Mouse (Mus musculus): ENCODE data around the gene Dmd.

Gene Dmd

DNA sequence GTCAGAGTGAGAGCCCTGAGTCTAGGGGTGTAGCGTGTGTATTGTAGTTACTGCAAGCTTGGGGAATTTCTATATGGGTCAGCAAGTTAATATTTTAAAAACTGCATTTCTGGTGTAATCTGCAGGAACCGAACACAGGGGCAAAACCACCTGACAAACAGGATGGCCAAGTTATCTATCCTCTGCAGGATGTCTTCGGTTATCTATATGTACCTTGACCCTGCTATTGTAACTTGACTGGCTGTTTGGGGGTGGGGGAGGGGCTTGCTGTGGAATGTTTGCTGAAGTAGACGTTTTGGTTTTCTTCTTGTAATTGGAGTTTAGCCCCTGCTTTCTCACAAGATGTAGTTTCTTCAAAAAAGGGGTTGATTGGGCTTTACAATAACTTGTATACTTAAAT, 2124.9 kb downstream of the Dmd start:
- no peak for DNase-seq

DNA sequence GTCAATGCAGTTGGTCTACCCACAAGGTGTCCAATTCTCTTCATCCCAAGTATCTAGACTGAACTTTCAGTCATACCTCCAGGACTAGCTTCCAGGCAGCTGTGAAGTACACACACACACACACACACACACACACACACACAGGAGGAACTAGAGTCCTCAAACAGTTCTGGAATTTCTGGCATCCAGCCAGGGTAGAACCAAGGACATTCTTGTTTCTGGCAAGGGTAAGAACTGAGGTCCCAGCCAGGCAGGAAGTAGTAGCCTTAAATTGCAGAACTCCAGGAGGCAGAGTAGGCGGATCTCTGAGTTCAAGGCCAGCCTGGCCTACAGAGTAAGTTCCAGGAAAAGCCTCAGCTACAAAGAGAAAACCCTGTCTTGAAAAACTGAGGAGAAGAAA, 2128.2 kb downstream of the Dmd start:
- no peak for DNase-seq

DNA sequence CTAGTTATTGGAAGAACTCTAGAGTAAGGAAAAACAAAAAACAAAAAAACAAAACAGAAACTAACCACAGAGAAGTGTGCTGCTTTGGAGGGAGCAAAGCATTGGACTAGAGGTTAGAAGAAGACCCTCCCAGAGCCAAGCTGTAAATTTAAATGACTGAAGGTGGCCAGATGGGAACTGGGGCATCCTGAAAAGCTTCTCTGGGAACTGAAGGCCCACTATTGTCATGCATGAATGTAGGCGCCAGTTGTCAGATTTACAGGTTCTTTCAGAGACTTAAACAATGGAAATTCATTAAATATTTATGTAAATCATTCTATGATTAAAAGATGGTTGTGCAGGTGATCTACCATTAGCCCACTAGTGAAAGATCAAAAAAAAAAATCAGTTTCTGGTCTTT, 2128.9 kb downstream of the Dmd start:
- no peak for DNase-seq

DNA sequence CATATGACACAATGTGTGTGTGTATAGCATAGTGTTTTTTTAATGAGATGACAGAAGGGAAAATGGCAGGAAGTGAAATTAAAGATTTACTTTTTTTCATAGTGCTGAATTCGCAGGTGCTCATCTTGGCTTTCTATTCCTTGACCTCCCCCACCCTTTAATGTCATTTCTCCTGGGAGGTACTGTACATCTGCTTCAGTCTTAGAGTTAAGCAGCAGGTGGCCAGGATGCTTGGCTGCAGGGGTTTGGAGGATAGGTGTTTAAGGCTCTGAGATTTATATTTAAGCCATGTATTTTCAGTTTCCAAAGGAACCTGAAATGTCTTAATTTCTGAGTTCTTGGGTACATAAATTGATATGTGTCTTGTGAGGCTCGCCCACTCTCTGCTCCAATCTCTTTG, 2130.5 kb downstream of the Dmd start:
- no peak for DNase-seq

DNA sequence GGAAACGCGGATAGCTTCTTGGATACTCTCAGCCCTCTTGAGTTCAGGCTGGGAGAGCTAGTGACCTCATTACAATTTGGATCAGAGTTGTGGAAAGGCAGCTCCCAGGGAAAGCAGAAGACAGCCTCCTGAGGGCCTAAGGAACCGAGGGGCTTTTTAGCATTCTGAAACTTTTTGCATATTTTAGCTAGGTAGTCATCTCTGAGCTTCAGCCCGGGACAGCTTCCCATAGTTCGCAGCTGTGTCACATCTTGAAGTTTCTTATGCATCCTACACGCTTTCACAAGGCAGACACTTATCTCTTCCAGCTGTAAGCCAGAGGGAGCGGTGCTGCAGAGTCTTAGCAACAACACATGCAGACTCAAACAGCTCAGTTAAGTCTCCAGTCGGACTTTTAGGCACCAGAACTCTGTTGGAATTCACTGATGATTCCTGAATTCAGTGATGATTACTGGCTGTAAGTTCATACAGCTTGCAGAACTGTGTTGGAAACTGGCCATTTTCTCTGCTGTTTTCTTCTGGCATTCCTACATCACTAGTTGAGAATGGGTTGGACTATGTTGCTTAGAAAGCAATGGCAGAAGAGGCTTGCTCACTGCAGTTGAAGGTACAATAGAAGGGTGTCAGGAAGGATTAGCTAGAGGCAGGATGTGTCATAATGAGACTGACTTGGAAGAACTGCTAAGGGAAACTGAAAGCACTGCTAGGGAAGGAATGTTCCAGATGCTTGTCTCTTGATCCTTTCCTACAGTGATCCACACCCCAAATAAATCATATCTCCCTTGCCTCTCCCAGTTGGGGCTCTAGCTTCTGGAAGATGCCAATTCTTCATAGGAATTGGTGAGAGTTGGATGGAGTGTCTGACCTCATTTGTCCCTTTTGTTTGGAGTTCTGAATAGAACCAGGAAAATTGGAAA, 2135.8 kb downstream of the Dmd start:
- DNase-seq = peak; percentile 9

DNA sequence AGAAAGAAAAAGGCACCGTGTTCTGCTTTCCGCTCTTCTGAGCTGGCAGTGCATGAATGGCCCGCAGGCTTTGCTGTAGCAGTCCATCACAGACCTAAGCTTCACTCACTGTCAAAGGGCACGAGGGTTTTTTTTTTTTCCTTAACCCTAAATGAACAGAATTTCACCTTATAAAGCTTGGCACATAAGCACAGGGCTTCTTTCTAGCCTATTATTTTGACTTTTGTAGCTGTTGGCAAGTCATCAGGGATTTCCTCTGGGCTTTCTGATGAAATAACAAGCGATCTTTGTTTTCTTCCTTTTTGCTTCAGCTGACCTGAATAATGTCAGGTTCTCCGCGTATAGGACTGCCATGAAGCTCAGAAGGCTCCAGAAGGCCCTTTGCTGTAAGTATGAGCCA, 2140.8 kb downstream of the Dmd start:
- DNase-seq = no peak

DNA sequence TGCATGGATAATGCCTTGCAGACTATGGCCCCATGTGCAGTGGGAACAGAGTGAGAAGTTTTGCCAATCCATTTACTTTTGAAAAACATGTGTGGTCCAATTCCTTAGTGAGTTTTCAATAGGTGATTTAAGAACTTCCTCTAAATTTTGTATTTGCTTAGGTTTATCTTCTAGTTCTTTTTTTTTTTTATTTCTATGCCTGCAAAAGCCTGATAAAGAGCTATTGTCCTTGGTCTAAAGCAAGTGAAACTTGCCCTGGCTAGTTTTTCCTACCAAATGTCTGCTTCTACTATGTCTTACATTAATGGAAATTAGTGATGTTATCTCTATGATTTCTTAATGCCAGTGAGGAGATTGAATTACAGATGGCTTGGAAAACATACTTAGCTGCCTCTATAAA, 2144.7 kb downstream of the Dmd start:
- DNase-seq = no peak

DNA sequence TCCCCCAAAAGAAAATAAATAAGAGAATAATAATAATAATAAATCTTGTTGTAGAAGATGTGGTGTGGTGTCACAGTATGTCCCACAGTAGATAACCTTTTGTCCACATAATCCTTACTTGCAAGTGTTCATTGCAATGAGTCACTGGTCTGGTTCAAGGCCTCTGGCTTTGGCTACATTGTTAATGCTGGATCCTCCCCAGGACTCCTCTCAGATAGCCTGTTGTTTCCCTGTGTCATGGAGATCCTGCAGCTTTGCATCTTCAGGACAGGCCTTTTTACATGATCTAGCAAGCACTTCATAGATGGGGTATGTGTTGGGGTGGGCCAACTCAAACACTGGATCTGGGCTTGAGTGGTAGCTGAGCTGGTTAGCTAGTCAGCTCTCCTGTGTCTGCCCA, 2150.0 kb downstream of the Dmd start:
- DNase-seq = no peak

DNA sequence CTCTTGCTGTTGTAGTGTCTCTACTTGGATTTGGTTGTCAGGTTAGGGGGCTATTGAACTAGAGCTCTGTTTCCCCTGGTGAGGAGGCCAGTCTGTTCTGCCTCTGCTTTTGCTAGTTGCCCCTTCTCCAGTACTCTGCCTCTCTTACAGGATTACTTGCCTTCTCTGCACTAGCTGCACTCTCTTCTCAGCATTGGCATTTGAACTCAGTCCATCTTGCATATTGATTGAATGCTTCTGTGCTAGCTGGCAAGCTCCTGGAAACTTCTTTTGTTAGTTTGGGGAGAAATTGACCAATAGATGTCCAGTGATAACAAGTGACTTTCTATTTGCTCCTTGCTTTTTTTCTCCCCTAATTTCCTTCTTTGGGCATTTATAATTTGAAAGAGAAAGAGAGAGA, 2163.7 kb downstream of the Dmd start:
- no peak for DNase-seq

DNA sequence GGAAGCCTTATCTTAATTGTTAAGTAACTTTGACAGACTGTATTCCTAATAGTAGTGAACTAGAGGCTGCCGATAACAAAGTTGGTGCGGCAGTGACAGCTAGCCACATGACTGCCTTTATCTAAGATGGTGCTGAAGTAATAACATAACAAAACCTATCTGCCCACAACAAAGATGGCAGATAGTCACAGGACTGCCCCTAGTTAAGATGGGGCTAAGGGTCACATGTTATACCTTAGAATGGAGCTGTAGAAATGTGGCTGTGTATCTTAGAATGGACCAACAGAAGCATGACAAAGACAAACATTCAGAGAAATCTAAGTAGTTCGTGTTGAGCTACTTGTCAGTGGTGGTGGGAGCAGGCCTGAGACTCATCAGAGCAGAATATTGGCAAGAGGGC, 2184.0 kb downstream of the Dmd start:
- no peak for DNase-seq

DNA sequence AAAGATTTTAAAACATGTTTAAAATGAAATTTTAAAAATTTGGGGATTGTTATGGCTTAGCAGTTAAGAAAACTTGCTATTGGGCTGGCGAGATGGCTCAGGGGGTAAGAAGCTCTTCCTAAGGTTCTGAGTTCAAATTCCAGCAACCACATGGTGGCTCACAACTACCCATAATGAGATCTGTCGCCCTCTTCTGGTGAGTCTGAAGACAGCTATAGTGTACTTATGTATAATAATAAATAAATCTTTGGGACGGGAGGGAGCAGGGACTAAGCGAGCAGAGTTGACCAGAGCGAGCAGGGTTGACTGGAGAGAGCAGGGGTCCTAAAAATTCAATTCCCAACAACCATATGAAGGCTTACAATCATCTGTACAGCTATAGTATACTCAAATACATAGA, 2188.6 kb downstream of the Dmd start:
- DNase-seq = no peak

DNA sequence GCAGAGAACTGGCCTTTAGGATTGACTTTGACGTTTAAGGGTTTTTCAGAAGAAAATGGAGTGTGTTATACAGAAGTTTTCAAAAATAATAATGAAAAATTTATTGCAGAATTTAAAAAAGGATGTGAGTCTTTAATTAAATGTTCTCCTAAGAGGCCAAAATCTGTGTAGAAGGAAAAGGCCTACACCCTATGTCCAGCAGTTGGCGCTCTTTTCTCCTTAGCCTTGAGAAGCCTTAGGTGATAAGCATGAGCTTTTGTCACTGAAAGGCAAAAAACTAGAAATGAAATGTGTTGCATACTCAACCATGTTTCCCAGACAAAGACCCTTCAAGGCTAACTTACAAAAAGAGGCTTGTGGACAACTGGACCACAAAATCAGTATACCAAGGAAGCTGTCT, 2222.6 kb downstream of the Dmd start:
- no peak for DNase-seq

DNA sequence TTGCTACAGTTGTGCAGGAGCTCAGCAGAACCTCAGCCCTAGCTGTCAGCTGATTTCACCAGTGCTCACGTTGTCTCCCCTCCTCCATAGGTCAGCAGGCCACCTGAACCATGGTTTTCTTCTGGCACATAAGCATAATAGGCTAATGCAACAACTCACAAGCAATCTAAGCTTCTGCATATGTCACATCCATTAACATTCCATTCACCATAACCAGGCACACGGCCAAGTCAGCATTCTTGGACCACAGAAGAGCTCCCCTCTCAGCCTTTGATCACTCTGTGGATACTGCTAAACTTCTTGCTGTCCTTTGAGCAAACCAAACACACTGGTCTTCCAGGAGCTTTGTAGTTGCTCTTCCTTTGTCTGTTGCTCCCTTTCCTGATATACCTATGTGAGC, 2238.9 kb downstream of the Dmd start:
- no peak for DNase-seq

DNA sequence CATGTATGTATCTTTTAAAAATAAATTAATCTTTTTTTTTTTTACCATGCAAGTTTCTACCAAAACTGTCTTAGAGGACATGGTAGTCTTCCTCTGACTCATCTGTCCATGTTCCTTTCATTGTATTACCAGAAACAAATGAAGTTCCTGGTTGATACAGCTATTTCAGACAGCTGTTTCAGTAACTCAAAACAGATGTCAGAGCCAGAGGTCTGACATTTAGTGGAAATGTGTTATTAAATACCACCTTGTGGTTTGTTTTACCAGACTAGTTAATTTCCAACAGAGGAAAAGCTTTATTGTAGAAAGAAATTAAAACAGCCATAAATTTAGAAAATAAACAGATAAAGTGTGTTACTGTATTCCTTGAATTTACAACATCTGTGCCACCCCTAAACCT, 2245.2 kb downstream of the Dmd start:
- DNase-seq = no peak

DNA sequence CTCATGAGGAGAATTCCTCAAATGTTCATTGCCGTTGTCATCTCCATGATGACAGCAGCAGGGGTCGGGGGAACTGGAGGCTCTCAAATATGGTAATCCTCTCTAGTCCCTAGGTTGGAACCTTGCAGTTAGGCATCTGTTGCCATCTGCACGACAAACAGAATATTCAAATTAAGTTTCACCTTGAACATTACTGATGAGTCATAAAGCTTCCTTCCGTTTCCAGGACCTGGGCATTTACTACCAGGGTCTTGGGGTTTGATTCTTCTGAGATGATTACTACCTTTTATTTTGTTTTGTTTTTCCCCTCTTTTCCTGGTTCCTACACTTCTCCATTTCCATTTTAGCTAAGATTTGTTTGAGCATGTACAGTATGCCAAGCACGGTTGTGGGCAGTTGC, 2249.0 kb downstream of the Dmd start:
- no peak for DNase-seq

DNA sequence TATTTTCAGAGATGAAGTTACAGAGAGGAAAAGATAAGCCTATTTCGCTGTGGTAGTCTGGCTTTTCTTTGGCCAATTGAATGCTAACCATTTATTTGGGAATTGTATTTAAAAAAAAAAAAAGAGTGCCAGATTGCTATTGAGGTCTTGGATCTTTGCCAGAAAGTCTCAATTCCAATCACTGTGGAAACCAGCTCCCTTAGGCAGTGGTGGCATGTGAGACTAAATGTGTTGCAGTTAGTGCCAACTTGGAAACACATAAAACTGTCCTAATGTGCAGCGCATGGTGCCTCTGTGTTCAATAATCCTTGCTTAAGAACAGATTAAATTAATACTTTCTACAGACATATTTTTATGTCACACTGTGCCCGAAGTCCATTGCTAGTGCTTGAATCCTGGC, 2250.7 kb downstream of the Dmd start:
- no peak for DNase-seq

DNA sequence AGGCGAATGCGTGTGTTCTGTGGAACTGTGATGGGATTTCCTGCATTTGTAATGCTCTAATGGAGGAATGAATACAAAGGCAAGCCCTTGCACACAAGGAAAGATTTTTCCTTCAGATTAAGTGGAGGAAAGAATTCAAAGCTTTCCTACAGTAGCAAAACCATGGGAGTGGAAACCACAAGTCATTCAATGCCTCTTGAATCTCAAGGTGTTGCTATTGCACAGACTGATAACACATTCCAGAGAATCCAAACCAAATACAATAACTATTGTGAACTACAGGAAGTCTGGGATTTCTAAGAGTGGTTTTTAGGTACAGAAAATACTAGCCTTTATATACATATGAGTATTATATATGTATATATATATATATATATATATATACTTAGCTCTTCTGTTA, 2258.3 kb downstream of the Dmd start:
- no peak for DNase-seq

DNA sequence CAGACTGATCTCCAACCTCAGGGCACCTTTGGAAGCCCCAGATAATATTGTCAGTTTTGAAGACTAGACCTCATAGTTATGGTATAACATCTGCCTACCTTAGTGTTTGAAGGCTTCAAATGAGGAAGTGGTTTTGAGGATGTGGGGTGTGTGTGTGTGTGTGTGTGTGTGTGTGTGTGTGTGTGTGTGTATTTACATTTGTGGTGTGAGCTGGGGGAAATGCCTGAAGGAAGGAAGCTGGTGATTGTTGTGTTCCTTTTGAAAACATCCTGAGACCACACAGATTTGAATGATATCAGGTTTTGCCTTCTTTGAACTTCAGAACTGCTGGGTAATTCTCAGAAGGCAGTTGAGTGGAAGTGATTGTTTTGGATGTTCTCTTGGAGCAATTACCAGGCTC, 2278.2 kb downstream of the Dmd start:
- DNase-seq = no peak

DNA sequence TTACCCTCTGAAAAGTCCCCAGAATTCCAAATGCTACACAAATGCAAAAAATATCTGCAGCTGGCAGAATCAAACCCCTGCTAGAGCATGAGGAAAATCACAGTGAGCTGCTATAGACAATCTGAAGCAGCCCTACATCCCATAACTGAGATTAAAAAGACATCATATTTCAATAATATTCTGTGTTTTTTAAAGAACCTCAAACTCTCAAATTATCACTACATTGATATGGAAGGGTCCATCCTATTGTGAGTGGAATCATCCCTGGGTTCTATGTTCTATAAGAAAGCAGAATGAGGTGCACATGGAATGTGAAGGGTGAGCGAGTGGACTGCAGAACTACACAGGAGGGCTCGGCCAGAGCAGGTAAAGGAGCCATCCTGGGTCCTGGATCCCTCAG, 2300.7 kb downstream of the Dmd start, which contains the start of gene Fthl17a:
TSS of gene Fthl17a (plus strand) at position 301 of the 400 bp plus-strand sequence.
- no peak for DNase-seq

Measured in right cerebral cortex, postnatal 25 days (tissue).